Mouse (Mus musculus): ENCODE results near the gene Gm29427. TPM values are rescaled to one million over a fixed set of nuclear protein-coding genes. Genes with fewer than 3 reads are reported as not detected.
"Not testable (repeated sequence)": the region's sequence is repeated elsewhere in the genome, so short reads cannot be mapped to it uniquely, and the experiment has no call there.

The Gm29427 gene
- polyA plus RNA-seq, 1 experiment from 2014 or later: not detected

GRCm38 (mm10) chr1:130683905-130684304, 31.7 kb downstream of the Gm29427 start:
- Histone ChIP-seq H3K4me3 (no peak overlapping the region), H3K9ac (replicated peaks) (no peak overlapping the region), H3K4me2 (replicated peaks) (no peak overlapping the region), H3K27ac (replicated peaks) (no peak overlapping the region), H3K9me3 (no peaks in the 10 kb centered on the region), H3K27me3 (no peaks in the 10 kb centered on the region), H3K4me1 (no peaks in the 10 kb centered on the region), H3K36me3 (peaks cover 8% of the 10 kb centered on the region; the same call in 1 of the 2 replicates)
- WGBS: 29% methylated on average over 1 of the region's 1 CpGs
- ATAC-seq (replicated peaks): no peak

- H3K4me3 ChIP-seq: no peak overlapping the region
- 75% methylated on average over 6 of the region's 6 CpGs for WGBS
- no peak for ATAC-seq (replicated peaks)
Observed at GRCm38 (mm10) chr1:130681656-130682413, 33.8 kb downstream of the Gm29427 start.

GRCm38 (mm10) chr1:130681075-130681474, 34.5 kb downstream of the Gm29427 start:
- H3K4me1 ChIP-seq: no peaks in the 10 kb centered on the region
- WGBS: 75% methylated on average over 2 of the region's 2 CpGs
- no peak for ATAC-seq (replicated peaks)

More at GRCm38 (mm10) chr1:130681656-130682413, 33.8 kb downstream of the Gm29427 start:
- no peaks in the 10 kb centered on the region for H3K9me3 ChIP-seq
- H3K36me3 ChIP-seq: no peaks in the 10 kb centered on the region
- no peaks in the 10 kb centered on the region for H3K27me3 ChIP-seq
- no peak overlapping the region for H3K27ac ChIP-seq (replicated peaks)
- no peaks in the 10 kb centered on the region for H3K4me1 ChIP-seq
- H3K9ac ChIP-seq (replicated peaks): no peak overlapping the region
- no peak overlapping the region for H3K4me2 ChIP-seq (replicated peaks)

GRCm38 (mm10) chr1:130678551-130678950, 37.0 kb downstream of the Gm29427 start:
- no peak overlapping the region for H3K4me2 ChIP-seq (replicated peaks)
- no peaks in the 10 kb centered on the region for H3K36me3 ChIP-seq
- 87% methylated on average over 2 of the region's 2 CpGs for WGBS
- no peak overlapping the region for H3K4me3 ChIP-seq
- no peak overlapping the region for H3K27ac ChIP-seq (replicated peaks)
- H3K9ac ChIP-seq (replicated peaks): no peak overlapping the region
- no peaks in the 10 kb centered on the region for H3K4me1 ChIP-seq
- ATAC-seq (replicated peaks): no peak
- H3K9me3 ChIP-seq: no peaks in the 10 kb centered on the region
- no peaks in the 10 kb centered on the region for H3K27me3 ChIP-seq

More at GRCm38 (mm10) chr1:130681075-130681474, 34.5 kb downstream of the Gm29427 start:
- H3K9ac ChIP-seq (replicated peaks): no peak overlapping the region
- no peaks in the 10 kb centered on the region for H3K27me3 ChIP-seq
- H3K4me2 ChIP-seq (replicated peaks): no peak overlapping the region
- no peak overlapping the region for H3K4me3 ChIP-seq
- H3K9me3 ChIP-seq: no peaks in the 10 kb centered on the region
- H3K36me3 ChIP-seq: no peaks in the 10 kb centered on the region
- no peak overlapping the region for H3K27ac ChIP-seq (replicated peaks)

GRCm38 (mm10) chr1:130663576-130663975, 52.0 kb downstream of the Gm29427 start:
- H3K27me3 ChIP-seq; H3K36me3 ChIP-seq; H3K4me1 ChIP-seq; H3K27ac ChIP-seq (replicated peaks); ATAC-seq (replicated peaks); H3K4me3 ChIP-seq; H3K9me3 ChIP-seq; H3K4me2 ChIP-seq (replicated peaks); H3K9ac ChIP-seq (replicated peaks): not testable (repeated sequence)
- WGBS: 89% methylated on average over 5 of the region's 5 CpGs

GRCm38 (mm10) chr1:130661454-130661853, 54.1 kb downstream of the Gm29427 start, which contains the start of gene C4bp:
C4bp (minus strand) TSS chr1:130661632.
- 92% methylated on average over 3 of the region's 3 CpGs for WGBS
- ATAC-seq (replicated peaks): no peak
- H3K4me1 ChIP-seq: no peaks in the 10 kb centered on the region

GRCm38 (mm10) chr1:130659641-130660040, 56.0 kb downstream of the Gm29427 start:
- not testable (repeated sequence) for H3K27ac ChIP-seq (replicated peaks); H3K36me3 ChIP-seq; H3K9ac ChIP-seq (replicated peaks); H3K4me1 ChIP-seq; H3K27me3 ChIP-seq; ATAC-seq (replicated peaks); H3K4me3 ChIP-seq; H3K4me2 ChIP-seq (replicated peaks); H3K9me3 ChIP-seq
- WGBS: 55% methylated on average over 5 of the region's 5 CpGs

More at GRCm38 (mm10) chr1:130661454-130661853, 54.1 kb downstream of the Gm29427 start, which contains the start of gene C4bp:
- Histone ChIP-seq H3K36me3 (no peaks in the 10 kb centered on the region), H3K27ac (replicated peaks) (no peak within 1 kb of the TSS), H3K27me3 (no peaks in the 10 kb centered on the region), H3K9ac (replicated peaks) (no peak within 1 kb of the TSS), H3K4me3 (no peak within 1 kb of the TSS), H3K4me2 (replicated peaks) (no peak within 1 kb of the TSS), H3K9me3 (no peaks in the 10 kb centered on the region)

- H3K4me1 ChIP-seq: no peaks in the 10 kb centered on the region
- no peak overlapping the region for H3K9ac ChIP-seq (replicated peaks)
- H3K27me3 ChIP-seq: no peaks in the 10 kb centered on the region
- H3K27ac ChIP-seq (replicated peaks): no peak overlapping the region
- 49% methylated on average over 4 of the region's 4 CpGs for WGBS
- no peaks in the 10 kb centered on the region for H3K36me3 ChIP-seq
- H3K4me3 ChIP-seq: no peak overlapping the region
- ATAC-seq (replicated peaks): no peak
- no peaks in the 10 kb centered on the region for H3K9me3 ChIP-seq
- no peak overlapping the region for H3K4me2 ChIP-seq (replicated peaks)
Observed at GRCm38 (mm10) chr1:130644103-130644502, 71.5 kb downstream of the Gm29427 start.

- H3K36me3 ChIP-seq: no peaks in the 10 kb centered on the region
- no peak overlapping the region for H3K4me2 ChIP-seq (replicated peaks)
- H3K4me1 ChIP-seq: no peaks in the 10 kb centered on the region
- no peak overlapping the region for H3K4me3 ChIP-seq
- no peak for ATAC-seq (replicated peaks)
- no peak overlapping the region for H3K9ac ChIP-seq (replicated peaks)
- no peaks in the 10 kb centered on the region for H3K27me3 ChIP-seq
- no peaks in the 10 kb centered on the region for H3K9me3 ChIP-seq
- no peak overlapping the region for H3K27ac ChIP-seq (replicated peaks)
Observed at GRCm38 (mm10) chr1:130640967-130641366, 74.6 kb downstream of the Gm29427 start.

GRCm38 (mm10) chr1:130633761-130634410, 81.7 kb downstream of the Gm29427 start:
- no peak overlapping the region for H3K9ac ChIP-seq (replicated peaks)
- no peaks in the 10 kb centered on the region for H3K4me1 ChIP-seq
- WGBS: 32% methylated on average over 16 of the region's 16 CpGs
- no peaks in the 10 kb centered on the region for H3K36me3 ChIP-seq
- no peak overlapping the region for H3K4me3 ChIP-seq
- H3K9me3 ChIP-seq: no peaks in the 10 kb centered on the region
- H3K27ac ChIP-seq (replicated peaks): no peak overlapping the region
- no peaks in the 10 kb centered on the region for H3K27me3 ChIP-seq
- no peak overlapping the region for H3K4me2 ChIP-seq (replicated peaks)
- peak; percentile 53 for ATAC-seq (replicated peaks)

- Histone ChIP-seq H3K4me2 (replicated peaks) (no peak overlapping the region), H3K9me3 (no peaks in the 10 kb centered on the region), H3K27ac (replicated peaks) (no peak overlapping the region), H3K27me3 (no peaks in the 10 kb centered on the region), H3K36me3 (no peaks in the 10 kb centered on the region), H3K4me3 (no peak overlapping the region), H3K4me1 (no peaks in the 10 kb centered on the region), H3K9ac (replicated peaks) (no peak overlapping the region)
- ATAC-seq (replicated peaks): no peak
- WGBS: 94% methylated on average over 8 of the region's 8 CpGs
Observed at GRCm38 (mm10) chr1:130633316-130633715, 82.3 kb downstream of the Gm29427 start.

GRCm38 (mm10) chr1:130629521-130629920, 86.1 kb downstream of the Gm29427 start, which contains the start of gene Zp3r:
Zp3r (minus strand) TSS chr1:130629621.
- ATAC-seq (replicated peaks): no peak
- WGBS: 92% methylated on average over 2 of the region's 2 CpGs
- H3K9me3 ChIP-seq: no peaks in the 10 kb centered on the region
- H3K27me3 ChIP-seq: no peaks in the 10 kb centered on the region
- H3K4me3 ChIP-seq: no peak within 1 kb of the TSS
- no peak within 1 kb of the TSS for H3K9ac ChIP-seq (replicated peaks)
- no peaks in the 10 kb centered on the region for H3K36me3 ChIP-seq
- H3K4me1 ChIP-seq: no peaks in the 10 kb centered on the region
- no peak within 1 kb of the TSS for H3K27ac ChIP-seq (replicated peaks)
- H3K4me2 ChIP-seq (replicated peaks): no peak within 1 kb of the TSS

All from forebrain, embryonic 15.5 days (tissue).